Mouse (Mus musculus) heart, postnatal 36 days (tissue): Measurements from ENCODE around the gene Zc3h14. TPM values are rescaled to one million over a fixed set of nuclear protein-coding genes. Genes with fewer than 3 reads are reported as not detected.
A peak's percentile ranks its signal among the peaks of the same experiment; 100 is the strongest.

ENCODE experiments used
- DNase-seq, 2 experiments: peaks; one replicate each; pipeline ENCODE4 v3.0.0; 2021 to 2022
- intact Hi-C: fragments of 180-260 bp; cut with DNase I; formaldehyde crosslinking; loops from one replicate; pipeline ENCODE4 v1.15.1; 2025
- total RNA-seq, 2 experiments: library from RNA; stranded (reverse); gene quantifications; 2 replicates each; pipeline ENCODE4 v1.2.3; 2021

Gene Zc3h14
- total RNA-seq: 10 to 100 TPM; 59.0 to 59.9 TPM

- DNase-seq: peak; percentile 91 to 94
- intact Hi-C loops: no loop called here
These were observed at the start of gene Zc3h14 for GRCm38 (mm10) chr12:98746746-98747379. TSS of gene Zc3h14 (plus strand) at chr12:98746964.

GRCm38 (mm10) chr12:98697202-98697601 is 49.6 kb upstream of the Zc3h14 start:
- intact Hi-C loops: no loop called here
- no peak for DNase-seq

DNA sequence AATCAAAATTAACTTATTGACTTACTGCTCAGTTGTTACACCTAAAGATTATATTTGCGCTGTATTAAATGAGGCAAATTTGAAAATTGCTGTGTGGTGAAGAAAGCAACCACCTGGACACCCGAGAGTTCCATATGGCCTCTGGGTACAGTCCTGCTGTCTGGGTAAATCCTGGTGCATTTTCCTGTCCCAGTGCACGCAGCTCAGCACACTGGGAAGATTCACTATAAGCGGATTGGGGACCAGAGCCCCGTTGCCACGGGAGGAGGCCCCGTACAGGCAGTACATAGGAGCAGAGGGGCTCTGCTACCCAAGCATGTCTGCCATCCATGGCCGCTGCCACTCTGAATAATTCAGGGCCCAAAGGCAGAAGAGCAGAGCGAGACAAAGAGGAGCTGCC is 45.2 kb upstream of the Zc3h14 start:
- DNase-seq: no peak
- intact Hi-C loops: no loop called here

- intact Hi-C loops: no loop called here
- DNase-seq: no peak
These were observed 43.2 kb upstream of the Zc3h14 start for GRCm38 (mm10) chr12:98703554-98703953.

DNA sequence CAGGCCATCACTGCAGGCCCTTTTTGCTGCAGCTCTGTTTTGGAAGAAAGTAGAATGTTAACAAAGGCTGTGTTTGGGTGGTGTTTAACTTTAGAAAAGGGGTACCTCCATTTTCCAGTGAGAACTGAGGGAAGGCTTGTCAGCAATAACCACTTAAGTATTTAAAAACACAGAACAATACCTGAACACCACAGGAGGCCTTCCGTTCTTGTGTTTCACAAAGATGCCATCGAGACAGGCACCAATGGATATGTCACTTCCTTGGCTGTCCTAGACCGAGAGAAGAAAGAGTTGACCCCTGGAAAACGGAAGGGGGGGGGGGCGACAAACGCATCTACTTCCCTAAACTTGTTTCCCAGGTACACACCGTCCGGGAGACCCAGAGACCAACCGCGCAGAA is 42.8 kb upstream of the Zc3h14 start:
- intact Hi-C loops: no loop called here
- DNase-seq: no peak

GRCm38 (mm10) chr12:98712819-98713218 is 33.9 kb upstream of the Zc3h14 start:
- no peak for DNase-seq
- intact Hi-C loops: no loop called here

DNA sequence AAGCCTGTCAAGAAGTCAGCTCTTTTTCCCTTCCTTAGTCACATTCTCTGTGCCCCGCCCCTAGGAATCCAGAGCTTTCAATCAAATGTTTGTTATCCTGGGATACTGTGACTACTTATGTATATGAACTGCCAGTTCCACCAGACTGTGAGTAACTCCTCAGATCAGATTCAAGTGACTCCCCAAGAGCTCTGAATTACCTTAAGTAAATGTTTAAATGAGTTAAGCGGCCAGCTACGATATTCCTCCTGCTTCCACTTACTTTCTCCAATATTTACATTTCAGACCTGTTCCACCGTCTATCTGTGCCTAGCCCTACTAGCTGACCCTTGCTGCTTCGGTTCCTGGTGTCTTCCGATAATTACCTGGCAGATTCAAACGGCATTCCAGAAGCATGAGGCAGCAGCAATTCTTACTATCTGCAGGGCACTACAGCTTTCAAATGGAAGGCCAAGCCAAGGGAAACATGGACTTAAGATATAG is 33.1 kb upstream of the Zc3h14 start:
- intact Hi-C loops: no loop called here
- no peak for DNase-seq

- intact Hi-C loops: no loop called here
- no peak for DNase-seq
These were observed 32.0 kb upstream of the Zc3h14 start for GRCm38 (mm10) chr12:98714757-98715156.

DNA sequence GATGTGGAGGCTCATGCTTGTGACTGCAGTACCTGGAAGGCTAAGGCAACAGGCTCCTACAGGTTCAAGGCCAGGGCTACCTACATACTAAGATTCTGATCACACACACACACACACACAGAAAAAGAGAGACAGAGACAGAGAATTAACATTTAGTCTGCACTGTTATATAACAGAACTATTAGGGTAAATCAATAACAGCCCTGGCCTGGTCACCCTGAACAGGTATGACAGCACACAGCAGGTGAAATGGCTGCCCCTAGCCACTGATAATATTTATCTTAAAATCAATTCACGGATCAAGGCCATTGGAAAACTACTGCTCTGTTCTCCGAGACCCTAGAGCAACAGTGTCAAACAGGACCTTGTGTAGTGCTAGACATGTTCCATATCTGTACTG is 30.6 kb upstream of the Zc3h14 start:
- intact Hi-C loops: no loop called here
- DNase-seq: no peak

DNA sequence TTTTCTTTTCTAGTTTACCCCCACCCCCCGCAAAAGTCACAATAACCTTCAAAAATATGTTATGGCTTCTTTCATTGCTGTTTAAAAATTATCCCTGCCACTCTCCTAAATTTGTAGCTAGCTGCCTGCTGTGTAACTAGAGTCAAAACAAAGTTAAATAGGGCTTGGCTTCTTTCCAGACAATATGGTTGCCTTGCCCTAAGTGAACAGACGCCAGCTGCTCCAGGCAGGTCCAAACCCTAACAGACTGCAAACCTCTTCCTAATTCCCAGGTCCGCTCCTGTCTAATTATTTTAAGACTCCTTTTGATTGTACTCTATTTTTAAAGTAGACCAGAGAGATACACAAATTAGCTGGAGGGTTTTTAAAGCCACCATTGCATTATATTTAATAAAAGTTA is 26.1 kb upstream of the Zc3h14 start:
- intact Hi-C loops: no loop called here
- no peak for DNase-seq

GRCm38 (mm10) chr12:98721030-98721429 is 25.7 kb upstream of the Zc3h14 start:
- DNase-seq: no peak
- intact Hi-C loops: no loop called here

GRCm38 (mm10) chr12:98724224-98724623 is 22.5 kb upstream of the Zc3h14 start:
- intact Hi-C loops: no loop called here

DNA sequence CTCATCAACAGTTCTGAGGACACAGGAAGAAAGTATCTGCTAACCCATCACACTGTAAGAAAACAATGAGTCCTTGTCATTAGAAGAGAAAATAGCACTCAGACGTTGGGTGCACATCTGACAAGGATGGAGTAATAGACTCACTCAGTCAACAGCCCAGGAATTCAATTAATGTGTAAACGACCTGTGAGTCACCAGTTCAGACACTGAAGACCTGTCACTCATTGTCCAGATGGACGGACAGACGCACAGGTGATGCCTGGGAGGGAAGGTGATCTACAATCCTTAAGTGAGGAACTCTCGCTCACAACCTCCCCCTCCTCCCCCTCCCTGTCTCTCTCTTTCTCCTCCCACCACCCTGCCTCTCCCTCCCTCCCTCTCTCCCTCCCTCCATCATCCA is 21.8 kb upstream of the Zc3h14 start:
- intact Hi-C loops: no loop called here
- DNase-seq: no peak

More at GRCm38 (mm10) chr12:98724224-98724623, 22.5 kb upstream of the Zc3h14 start:
- no peak for DNase-seq

- no peak for DNase-seq
- intact Hi-C loops: no loop called here
These were observed 20.7 kb upstream of the Zc3h14 start for GRCm38 (mm10) chr12:98726078-98726477.

GRCm38 (mm10) chr12:98727186-98727585 is 19.6 kb upstream of the Zc3h14 start:
- intact Hi-C loops: no loop called here
- DNase-seq: no peak

GRCm38 (mm10) chr12:98730682-98731081 is 16.1 kb upstream of the Zc3h14 start:
- intact Hi-C loops: no loop called here
- no peak for DNase-seq

DNA sequence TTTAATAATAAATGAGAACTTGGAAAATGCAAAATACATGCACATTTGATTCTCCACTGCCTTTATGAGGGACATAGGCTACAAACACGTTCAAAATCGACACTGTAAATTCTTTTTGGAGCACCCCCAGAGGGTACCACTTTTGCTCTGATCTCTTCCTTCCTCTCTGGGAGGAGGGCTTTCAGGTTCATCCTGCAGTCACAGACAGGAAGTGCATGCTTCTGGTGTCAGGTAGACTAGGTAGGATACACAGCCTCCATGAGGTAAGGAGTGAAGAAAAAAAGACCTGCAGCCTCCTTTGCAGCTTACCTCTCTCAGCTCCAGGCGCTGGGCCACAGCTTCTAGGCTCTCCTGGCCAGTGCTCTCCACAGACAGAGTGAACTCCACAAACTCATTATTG is 13.6 kb upstream of the Zc3h14 start:
- intact Hi-C loops: no loop called here

DNA sequence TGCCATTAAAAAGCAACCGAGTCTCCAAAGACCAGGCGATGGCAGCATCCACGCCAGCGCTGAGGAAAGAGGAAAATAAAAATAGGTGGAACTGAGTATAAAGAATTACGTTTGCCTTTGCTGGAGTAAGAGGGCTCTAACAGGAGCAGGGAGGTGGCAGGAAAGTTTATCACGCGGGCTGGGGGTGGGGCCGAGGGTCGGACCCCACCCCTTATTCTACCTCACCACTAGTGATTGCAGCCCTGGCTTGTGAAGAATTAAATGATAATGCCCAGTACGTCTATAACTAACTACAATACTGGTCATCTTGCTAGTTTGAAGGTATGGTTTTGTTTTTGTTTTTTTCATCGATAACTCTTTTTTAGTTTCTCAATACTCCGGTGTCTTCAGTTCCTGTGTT is 13.0 kb upstream of the Zc3h14 start:
- intact Hi-C loops: no loop called here
- no peak for DNase-seq

More for the DNA sequence above, 13.6 kb upstream of the Zc3h14 start:
- no peak for DNase-seq

DNA sequence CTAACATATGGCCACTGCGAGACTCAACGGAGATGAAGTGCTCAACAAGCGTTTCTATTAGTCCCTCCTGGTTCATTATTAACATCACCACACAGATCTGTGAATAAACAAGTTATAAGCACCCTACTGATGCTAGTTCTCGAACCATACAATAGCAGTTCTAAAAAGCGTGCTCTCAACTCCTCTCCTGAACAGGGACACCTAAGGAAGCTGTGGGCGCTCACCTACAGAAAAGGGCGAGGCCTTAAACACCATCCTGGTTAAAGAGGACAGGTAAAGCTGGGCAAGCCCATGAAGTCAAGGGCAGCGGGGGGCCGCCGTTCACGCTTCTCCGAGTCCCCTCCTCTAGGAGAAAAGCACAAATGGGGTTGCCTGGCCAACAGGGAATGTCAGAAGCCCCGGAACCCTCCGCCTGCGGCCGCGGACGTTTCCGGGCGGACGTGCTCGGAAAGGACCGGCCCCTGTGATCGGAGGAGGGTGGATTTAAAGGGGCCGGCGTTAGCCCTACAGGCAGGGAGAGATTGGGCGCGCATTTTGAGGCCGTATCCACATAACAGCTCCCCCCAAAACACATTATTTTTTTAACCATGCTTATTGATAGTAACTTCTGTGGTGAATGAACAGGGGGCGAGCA is 12.4 kb upstream of the Zc3h14 start:
- peak; percentile 88 to 90 for DNase-seq
- intact Hi-C loops: no loop called here

GRCm38 (mm10) chr12:98734880-98735801 is 11.6 kb upstream of the Zc3h14 start:
- intact Hi-C loops: no loop called here
- no peak for DNase-seq
